ENCODE assay signal across 8 mouse cellular contexts in the genomic region with DNA sequence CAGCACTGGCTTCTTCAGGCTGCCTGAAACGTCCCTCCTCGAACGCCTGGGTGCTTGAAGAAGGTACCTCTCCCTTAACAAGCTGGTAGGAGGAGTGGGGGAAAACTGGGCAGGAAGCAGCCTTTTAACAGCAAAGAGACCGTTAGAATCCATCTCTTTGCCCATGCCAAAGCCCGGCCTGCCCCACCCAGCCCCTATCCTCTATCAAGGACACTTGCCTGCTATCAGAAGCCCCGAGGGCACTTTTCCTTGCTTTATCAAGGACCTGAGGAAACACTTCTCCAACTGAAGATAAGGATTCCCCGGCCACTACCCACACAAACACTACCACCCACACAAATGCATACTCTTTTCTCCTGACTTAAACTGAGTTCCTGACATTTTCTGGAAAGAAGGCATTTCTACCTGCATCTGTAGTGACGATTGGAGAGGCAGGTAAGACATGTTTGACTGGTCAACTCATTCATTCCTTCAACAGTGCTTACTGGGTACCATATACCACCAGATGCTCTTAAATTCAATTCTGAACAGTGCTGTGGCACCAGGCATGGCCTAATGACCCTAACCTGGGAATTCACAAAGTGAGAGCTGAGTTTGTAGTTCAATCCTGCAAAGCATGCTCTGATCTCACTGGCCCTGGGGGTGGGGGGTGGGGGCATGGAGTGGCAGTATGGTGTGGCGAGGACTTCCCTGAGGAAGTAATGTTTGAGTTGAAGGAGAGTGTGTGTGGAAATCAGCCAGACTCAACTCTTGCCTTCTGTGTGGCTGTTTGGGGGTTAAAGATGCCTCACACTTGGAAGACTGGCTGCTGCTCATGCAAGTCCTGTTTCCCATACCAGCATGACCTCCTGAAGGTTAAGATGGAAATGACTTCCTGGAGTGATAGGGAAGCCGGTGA. TPM values are rescaled to one million over a fixed set of nuclear protein-coding genes. Genes with fewer than 3 reads are reported as not detected.
DNase-seq lines count a peak whose midpoint lies in the region; ATAC-seq lines count a peak whose summit lies in the region.

A gene (plus strand): TSS at position 338 of the 898 bp plus-strand sequence.

- H3K4me3 ChIP-seq in kidney, embryonic 14.5 days (ENCODE audit: low read length), result no peak within 1 kb of the TSS
- no peak within 1 kb of the TSS for H3K4me3 ChIP-seq in heart, embryonic 16.5 days (ENCODE audit: low read length)
- H3K4me3 ChIP-seq in limb, embryonic 10.5 days, result no peak within 1 kb of the TSS
- no peak within 1 kb of the TSS for H3K4me3 ChIP-seq in neural tube, embryonic 13.5 days

- no peaks in the 10 kb centered on the region for H3K4me1 ChIP-seq in kidney, embryonic 14.5 days (ENCODE audit: control insufficient read depth, insufficient read depth, low read length)
- no peaks in the 10 kb centered on the region for H3K4me1 ChIP-seq in heart, embryonic 16.5 days (ENCODE audit: control insufficient read depth, insufficient read depth, low read length)
- peaks cover 9% of the 10 kb centered on the region; the same call in 1 of the 2 replicates for H3K4me1 ChIP-seq in limb, embryonic 10.5 days
- H3K4me1 ChIP-seq in neural tube, embryonic 13.5 days (replicated peaks), result no peaks in the 10 kb centered on the region

- WGBS in kidney, embryonic 14.5 days, result 68% methylated on average over 10 of the region's 10 CpGs
- WGBS in heart, embryonic 16.5 days, result 38% methylated on average over 10 of the region's 10 CpGs
- WGBS in limb, embryonic 10.5 days, result 67% methylated on average over 10 of the region's 10 CpGs
- WGBS in neural tube, embryonic 13.5 days, result 73% methylated on average over 10 of the region's 10 CpGs

- no peaks in the 10 kb centered on the region for H3K36me3 ChIP-seq in kidney, embryonic 14.5 days (ENCODE audit: control insufficient read depth, insufficient read depth, low read length)
- H3K36me3 ChIP-seq in heart, embryonic 16.5 days (ENCODE audit: control insufficient read depth, insufficient read depth), result no peaks in the 10 kb centered on the region
- no peaks in the 10 kb centered on the region for H3K36me3 ChIP-seq in limb, embryonic 10.5 days
- H3K36me3 ChIP-seq in neural tube, embryonic 13.5 days, result no peaks in the 10 kb centered on the region

- no peaks in the 10 kb centered on the region for H3K9me3 ChIP-seq in kidney, embryonic 14.5 days (ENCODE audit: control insufficient read depth, low read length)
- no peaks in the 10 kb centered on the region for H3K9me3 ChIP-seq in heart, embryonic 16.5 days (replicated peaks; ENCODE audit: control insufficient read depth, low read length)
- no peaks in the 10 kb centered on the region for H3K9me3 ChIP-seq in limb, embryonic 10.5 days (replicated peaks)
- H3K9me3 ChIP-seq in neural tube, embryonic 13.5 days, result no peaks in the 10 kb centered on the region

- DNase-seq in kidney, postnatal 10 days, result no peak
- DNase-seq in c-Kit-positive CD71-positive TER-119-positive erythroid progenitor cells, embryonic 14.5 days (ENCODE audit: low spot score), result peak; percentile 77
- DNase-seq in limb, embryonic 10.5 days (ENCODE audit: low spot score), result no peak
- no peak for DNase-seq in cerebellum, postnatal 10 days
- no peak for DNase-seq in cerebellum, postnatal 36 days

- no peak within 1 kb of the TSS for H3K9ac ChIP-seq in kidney, embryonic 14.5 days (ENCODE audit: low read depth, low read length)
- no peak within 1 kb of the TSS for H3K9ac ChIP-seq in heart, embryonic 16.5 days (ENCODE audit: low read length)
- no peak within 1 kb of the TSS for H3K9ac ChIP-seq in neural tube, embryonic 13.5 days

- H3K4me2 ChIP-seq in kidney, embryonic 14.5 days (replicated peaks; ENCODE audit: low read depth, low read length), result no peak within 1 kb of the TSS
- H3K4me2 ChIP-seq in heart, embryonic 16.5 days (ENCODE audit: low read depth, low read length), result no peak within 1 kb of the TSS
- no peak within 1 kb of the TSS for H3K4me2 ChIP-seq in neural tube, embryonic 13.5 days

- no peaks in the 10 kb centered on the region for H3K27me3 ChIP-seq in kidney, embryonic 14.5 days (ENCODE audit: control insufficient read depth, insufficient read depth, low read length)
- 0 out of 2 replicates have a peak, but pooled peaks cover 10% of the 10 kb centered on the region for H3K27me3 ChIP-seq in heart, embryonic 16.5 days (ENCODE audit: control insufficient read depth, insufficient read depth, low read length)
- peaks cover 2% of the 10 kb centered on the region; the same call in 1 of the 2 replicates for H3K27me3 ChIP-seq in limb, embryonic 10.5 days (ENCODE audit: low read depth, poor library complexity, severe bottlenecking)
- no peaks in the 10 kb centered on the region for H3K27me3 ChIP-seq in neural tube, embryonic 13.5 days

- ATAC-seq in kidney, embryonic 14.5 days (ENCODE audit: low FRiP score, low TSS enrichment), result no peak
- no peak for ATAC-seq in heart, embryonic 16.5 days (replicated peaks; ENCODE audit: extremely low read depth, insufficient read depth, low FRiP score)
- ATAC-seq in neural tube, embryonic 13.5 days (ENCODE audit: low read depth), result no peak

- no peak within 1 kb of the TSS for H3K27ac ChIP-seq in kidney, embryonic 14.5 days (ENCODE audit: low read depth, low read length)
- H3K27ac ChIP-seq in heart, embryonic 16.5 days (ENCODE audit: low read length), result no peak within 1 kb of the TSS
- H3K27ac ChIP-seq in limb, embryonic 10.5 days, result no peak within 1 kb of the TSS
- no peak within 1 kb of the TSS for H3K27ac ChIP-seq in neural tube, embryonic 13.5 days (replicated peaks)

RNA-seq across cellular contexts. Expression of the gene that starts here (rescaled TPM):
- polyA plus RNA-seq in kidney, embryonic 14.5 days (2014; fragmentation: Nextera tagmentation; extraction: Ambion mirVana), result 33.3 and 36.7 TPM in 2 replicates
- 17.2 and 17.8 TPM in 2 replicates for polyA plus RNA-seq in heart, embryonic 16.5 days (2015; fragmentation: Nextera tagmentation; extraction: Ambion mirVana)
- 29.3 and 30.6 TPM in 2 replicates for polyA plus RNA-seq in limb, embryonic 10.5 days (2016; fragmentation: Nextera tagmentation; extraction: Ambion mirVana)
- 58.0 and 59.2 TPM in 2 replicates for polyA plus RNA-seq in neural tube, embryonic 13.5 days (2015; fragmentation: Nextera tagmentation; extraction: Ambion mirVana)
